Mouse (Mus musculus): ENCODE results near the gene Ank3. TPM values are rescaled to one million over a fixed set of nuclear protein-coding genes. Genes with fewer than 3 reads are reported as not detected.

The Ank3 gene
- total RNA-seq, 2 experiments from 2014 or later: 573 to 576 TPM

- DNase-seq: peak; percentile 71
- intact Hi-C loops (cut with DNase I): no loop called here
Observed at GRCm38 (mm10) chr10:69696019-69696418, 297.4 kb downstream of the Ank3 start.

GRCm38 (mm10) chr10:69698699-69699098, 300.1 kb downstream of the Ank3 start:
- DNase-seq: no peak
- intact Hi-C loops (cut with DNase I): no loop called here

- peak; percentile 76 for DNase-seq
- intact Hi-C loops (cut with DNase I): no loop called here
Observed at GRCm38 (mm10) chr10:69701226-69701625, 302.7 kb downstream of the Ank3 start.

- peak; percentile 43 for DNase-seq
- intact Hi-C loops (cut with DNase I): no loop called here
Observed at GRCm38 (mm10) chr10:69705806-69706768, 307.5 kb downstream of the Ank3 start.

GRCm38 (mm10) chr10:69706851-69707788, 308.5 kb downstream of the Ank3 start:
- DNase-seq: peak; percentile 32
- intact Hi-C loops (cut with DNase I): no loop called here

GRCm38 (mm10) chr10:69707844-69708550, 309.4 kb downstream of the Ank3 start:
- intact Hi-C loops (cut with DNase I): no loop called here

GRCm38 (mm10) chr10:69709631-69710030, 311.1 kb downstream of the Ank3 start:
- DNase-seq: peak; percentile 28
- intact Hi-C loops (cut with DNase I): no loop called here

More at GRCm38 (mm10) chr10:69707844-69708550, 309.4 kb downstream of the Ank3 start:
- no peak for DNase-seq

- intact Hi-C loops (cut with DNase I): no loop called here
- peak; percentile 21 for DNase-seq
Observed at GRCm38 (mm10) chr10:69710802-69711201, 312.2 kb downstream of the Ank3 start.

- no peak for DNase-seq
- intact Hi-C loops (cut with DNase I): no loop called here
Observed at GRCm38 (mm10) chr10:69716907-69717306, 318.3 kb downstream of the Ank3 start.

- no peak for DNase-seq
- intact Hi-C loops (cut with DNase I): no loop called here
Observed at GRCm38 (mm10) chr10:69719421-69719820, 320.8 kb downstream of the Ank3 start.

- peak; percentile 88 for DNase-seq
- intact Hi-C loops (cut with DNase I): no loop called here
Observed at GRCm38 (mm10) chr10:69719901-69720415, 321.4 kb downstream of the Ank3 start.

- intact Hi-C loops (cut with DNase I): no loop called here
- no peak for DNase-seq
Observed at GRCm38 (mm10) chr10:69720452-69720851, 321.9 kb downstream of the Ank3 start.

GRCm38 (mm10) chr10:69720899-69721490, 322.4 kb downstream of the Ank3 start:
- no peak for DNase-seq
- intact Hi-C loops (cut with DNase I): no loop called here

GRCm38 (mm10) chr10:69724159-69724558, 325.6 kb downstream of the Ank3 start:
- intact Hi-C loops (cut with DNase I): no loop called here
- no peak for DNase-seq

- intact Hi-C loops (cut with DNase I): no loop called here
- no peak for DNase-seq
Observed at GRCm38 (mm10) chr10:69725078-69725477, 326.5 kb downstream of the Ank3 start.

GRCm38 (mm10) chr10:69726265-69726664, 327.7 kb downstream of the Ank3 start:
- no peak for DNase-seq
- intact Hi-C loops (cut with DNase I): no loop called here

GRCm38 (mm10) chr10:69726806-69727205, 328.2 kb downstream of the Ank3 start:
- intact Hi-C loops (cut with DNase I): no loop called here
- no peak for DNase-seq

GRCm38 (mm10) chr10:69728876-69729275, 330.3 kb downstream of the Ank3 start:
- DNase-seq: peak; percentile 63
- intact Hi-C loops (cut with DNase I): no loop called here

- intact Hi-C loops (cut with DNase I): no loop called here
- DNase-seq: peak; percentile 34
Observed at GRCm38 (mm10) chr10:69730351-69730871, 331.8 kb downstream of the Ank3 start.

GRCm38 (mm10) chr10:69731341-69731740, 332.8 kb downstream of the Ank3 start:
- intact Hi-C loops (cut with DNase I): no loop called here
- DNase-seq: no peak

All from left cerebral cortex, postnatal 4 days (tissue).